Mouse (Mus musculus): ENCODE measurements around the gene Cd300ld2.
A peak's percentile ranks its signal among the peaks of the same experiment; 100 is the strongest.
"Not testable (repeated sequence)": the region's sequence is repeated elsewhere in the genome, so short reads cannot be mapped to it uniquely, and the experiment has no call there.

The Cd300ld2 gene

DNA sequence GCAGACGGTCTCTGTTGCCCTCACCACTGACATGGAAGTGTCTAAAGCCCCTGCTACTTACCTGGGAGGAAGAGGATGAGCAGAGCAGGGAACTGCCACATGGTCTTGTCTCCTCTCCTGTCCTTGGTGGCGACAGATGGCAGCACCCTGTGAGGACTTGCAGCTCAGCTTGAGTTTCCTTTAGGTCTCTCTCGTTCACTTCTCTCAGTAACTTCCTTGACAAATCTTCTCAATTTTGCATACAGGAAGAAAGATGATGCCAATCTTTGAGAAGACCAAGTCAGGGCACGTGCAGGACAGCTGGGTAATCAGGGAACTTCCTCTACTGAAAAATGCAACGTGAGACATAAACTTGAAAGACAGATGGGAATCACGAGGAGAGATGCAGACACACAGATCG is at the start of gene Cd300ld2:
TSS of gene Cd300ld2 (minus strand) at position 101 of the 400 bp plus-strand sequence.
- DNase-seq (ENCODE audit: low spot score), result not testable (repeated sequence)

DNA sequence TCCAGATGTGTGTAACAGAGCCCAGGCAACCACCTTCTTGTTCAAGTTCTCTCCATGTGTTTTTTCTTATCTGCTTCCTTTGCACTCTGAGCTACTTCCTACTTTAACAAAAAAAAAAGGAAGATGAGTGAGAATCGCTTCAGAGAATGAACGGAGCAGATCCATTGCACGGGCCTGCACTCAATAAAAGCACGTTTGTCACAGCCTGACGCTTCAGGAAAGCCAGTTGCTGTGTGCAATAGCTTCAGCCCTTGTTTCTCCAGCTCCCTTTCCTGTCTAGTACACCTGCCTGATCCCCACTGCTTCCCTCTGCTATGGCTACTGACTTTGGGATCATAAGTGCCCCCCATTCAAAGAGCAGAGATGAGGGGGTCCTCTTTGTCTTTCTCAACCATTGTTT is 46.1 kb upstream of the Cd300ld2 start, which contains the start of gene Cd300e:
TSS of gene Cd300e (minus strand) at position 101 of the 400 bp plus-strand sequence.
- DNase-seq (ENCODE audit: low spot score), result no peak

DNA sequence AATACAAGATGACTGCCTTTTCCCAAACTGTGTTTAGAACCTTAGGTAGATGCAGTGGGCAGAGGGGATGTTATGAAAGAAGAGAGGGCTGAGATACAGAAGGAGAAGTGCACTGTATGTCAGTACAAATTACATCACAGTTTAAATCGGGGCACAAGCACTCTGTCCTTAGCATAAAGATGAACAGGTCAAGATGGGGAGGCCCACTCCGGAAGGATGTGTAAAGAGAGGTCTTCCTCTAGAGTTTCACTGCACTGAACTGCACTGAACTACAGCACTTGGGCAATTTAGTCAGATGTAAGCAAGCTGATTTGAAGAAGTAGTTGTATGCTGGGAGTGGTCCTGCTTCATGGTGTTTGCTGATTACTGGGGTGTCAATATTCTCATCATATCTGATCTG is 43.8 kb upstream of the Cd300ld2 start:
- DNase-seq (ENCODE audit: low spot score), result no peak

DNA sequence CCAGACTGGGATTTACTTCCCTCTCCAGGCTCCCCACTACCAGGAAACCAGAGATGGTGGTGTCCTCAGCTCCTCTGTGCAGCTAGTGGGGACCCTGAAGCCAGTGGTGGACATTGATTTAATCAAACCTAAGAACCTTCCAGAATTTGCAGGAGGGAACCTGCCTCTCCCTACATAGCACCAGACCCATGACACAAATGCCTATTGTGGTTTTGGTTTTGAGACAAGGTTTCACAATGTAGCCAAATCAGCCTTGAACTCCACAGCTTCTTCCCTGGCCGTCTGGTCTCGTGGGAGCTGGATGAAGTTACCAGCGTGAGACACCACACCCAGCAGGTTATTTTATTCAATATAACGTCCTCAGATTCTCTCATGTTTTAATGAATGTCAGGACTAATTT is 42.7 kb upstream of the Cd300ld2 start:
- no peak for DNase-seq (ENCODE audit: low spot score)

DNA sequence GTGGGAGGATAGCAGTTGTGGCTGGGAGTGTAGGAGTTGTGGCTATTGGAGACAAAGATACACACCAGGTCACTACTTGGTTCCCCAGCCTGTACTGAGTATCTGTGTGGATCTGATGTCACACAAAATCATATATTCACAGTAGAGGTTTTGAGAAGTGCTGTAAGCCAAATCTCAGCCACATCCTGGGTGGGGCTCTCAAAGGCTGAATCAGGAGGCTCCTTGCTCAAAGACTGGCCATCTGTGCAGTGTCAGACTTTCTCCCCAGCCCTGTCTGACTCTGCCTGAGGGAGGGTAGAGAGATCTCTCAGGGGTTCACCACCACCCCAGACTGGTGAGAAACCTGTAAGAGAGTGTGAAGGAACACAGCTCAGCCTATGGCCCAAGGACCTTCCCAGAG is 38.5 kb upstream of the Cd300ld2 start:
- no peak for DNase-seq (ENCODE audit: low spot score)

- no peak for DNase-seq (ENCODE audit: low spot score)
Observed at GRCm38 (mm10) chr11:115052991-115053390, 37.0 kb upstream of the Cd300ld2 start.

GRCm38 (mm10) chr11:115052206-115052605 is 36.2 kb upstream of the Cd300ld2 start:
- no peak for DNase-seq (ENCODE audit: low spot score)

GRCm38 (mm10) chr11:115049282-115049895 is 33.4 kb upstream of the Cd300ld2 start:
- no peak for DNase-seq (ENCODE audit: low spot score)

- DNase-seq (ENCODE audit: low spot score), result no peak
Observed at GRCm38 (mm10) chr11:115048259-115048658, 32.3 kb upstream of the Cd300ld2 start, which contains the start of gene Cd300ld3. TSS of gene Cd300ld3 (minus strand) at chr11:115048409.

GRCm38 (mm10) chr11:115037669-115038068 is 21.7 kb upstream of the Cd300ld2 start, which contains the start of gene Cd300ld5:
TSS of gene Cd300ld5 (minus strand) at chr11:115037769.
- not testable (repeated sequence) for DNase-seq (ENCODE audit: low spot score)

- not testable (repeated sequence) for DNase-seq (ENCODE audit: low spot score)
Observed at GRCm38 (mm10) chr11:115026912-115027311, 10.9 kb upstream of the Cd300ld2 start, which contains the start of gene Cd300ld4. TSS of gene Cd300ld4 (minus strand) at chr11:115027012.

DNA sequence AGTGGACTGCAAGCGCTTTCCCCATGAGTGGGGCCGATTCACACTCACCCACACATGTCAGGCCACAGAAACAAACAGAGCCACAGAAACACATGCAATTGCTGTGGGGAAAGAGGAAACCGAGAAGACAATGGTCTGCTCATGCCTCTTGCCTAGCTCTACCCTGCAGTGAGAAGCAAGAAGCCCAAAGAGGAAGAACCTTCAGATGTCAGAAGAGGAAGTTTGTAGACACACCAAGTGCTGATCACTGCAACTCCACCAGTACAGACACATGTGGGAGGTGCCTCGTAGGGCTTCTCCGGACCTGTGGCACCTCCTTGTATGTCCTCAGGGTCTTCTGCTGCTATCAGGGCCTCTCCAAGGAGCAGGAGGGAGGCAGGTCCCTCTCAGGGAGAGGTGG is 11.9 kb downstream of the Cd300ld2 start:
- DNase-seq (ENCODE audit: low spot score), result no peak

DNA sequence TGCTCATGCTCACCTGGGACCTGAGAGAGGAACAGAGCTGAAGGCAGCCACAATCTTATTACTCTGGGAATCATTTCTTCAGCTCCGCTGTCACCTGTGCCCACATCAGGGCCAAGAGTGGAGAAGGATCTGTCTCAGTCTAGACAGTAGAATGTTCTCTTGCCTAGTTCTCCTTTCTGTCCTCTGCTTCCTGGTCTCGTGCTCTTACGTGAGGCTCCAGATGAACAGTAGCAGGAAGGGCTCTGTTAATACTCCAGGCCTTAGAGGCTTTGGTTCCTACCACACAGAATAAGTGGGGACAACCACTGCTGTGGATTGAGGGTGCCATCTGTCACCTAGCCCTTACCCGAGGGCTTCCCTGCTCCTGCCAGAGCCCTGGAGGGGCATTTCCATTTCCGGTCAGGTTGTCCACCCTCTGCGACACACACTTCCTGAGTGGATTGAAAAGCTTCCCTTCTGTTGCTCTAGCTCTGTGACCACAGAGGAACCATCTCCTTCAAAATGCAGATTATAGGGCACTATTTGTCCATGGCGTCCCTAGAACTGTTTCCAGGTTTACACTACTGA is 14.4 kb downstream of the Cd300ld2 start, which contains the start of gene Cd300c2:
TSS of gene Cd300c2 (minus strand) at position 407 of the 567 bp plus-strand sequence.
- DNase-seq (ENCODE audit: low spot score), result no peak

DNA sequence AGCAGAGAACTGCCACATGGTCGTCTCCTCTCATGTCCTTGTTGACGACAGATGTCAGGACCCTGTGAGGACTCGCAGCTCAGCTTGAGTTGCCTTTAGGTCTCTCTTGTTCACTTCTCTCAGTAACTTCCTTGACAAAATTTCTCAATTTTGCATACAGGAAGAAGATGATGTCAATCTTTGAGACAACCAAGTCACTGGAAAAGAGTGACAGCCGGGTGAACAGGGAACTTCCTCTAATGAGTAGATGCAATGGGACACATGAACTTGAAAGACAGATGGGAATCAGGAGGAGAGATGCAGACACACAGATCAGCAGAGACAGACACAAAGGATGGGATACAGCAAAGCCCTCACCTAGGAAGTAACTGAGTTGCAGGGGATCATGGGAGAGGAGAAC is 26.2 kb downstream of the Cd300ld2 start, which contains the start of gene Cd300ld:
TSS of gene Cd300ld (minus strand) at position 130 of the 400 bp plus-strand sequence.
- no peak for DNase-seq (ENCODE audit: low spot score)

GRCm38 (mm10) chr11:114981866-114982265 is 34.1 kb downstream of the Cd300ld2 start:
- no peak for DNase-seq (ENCODE audit: low spot score)

GRCm38 (mm10) chr11:114972726-114973125 is 43.3 kb downstream of the Cd300ld2 start:
- DNase-seq (ENCODE audit: low spot score), result no peak

DNA sequence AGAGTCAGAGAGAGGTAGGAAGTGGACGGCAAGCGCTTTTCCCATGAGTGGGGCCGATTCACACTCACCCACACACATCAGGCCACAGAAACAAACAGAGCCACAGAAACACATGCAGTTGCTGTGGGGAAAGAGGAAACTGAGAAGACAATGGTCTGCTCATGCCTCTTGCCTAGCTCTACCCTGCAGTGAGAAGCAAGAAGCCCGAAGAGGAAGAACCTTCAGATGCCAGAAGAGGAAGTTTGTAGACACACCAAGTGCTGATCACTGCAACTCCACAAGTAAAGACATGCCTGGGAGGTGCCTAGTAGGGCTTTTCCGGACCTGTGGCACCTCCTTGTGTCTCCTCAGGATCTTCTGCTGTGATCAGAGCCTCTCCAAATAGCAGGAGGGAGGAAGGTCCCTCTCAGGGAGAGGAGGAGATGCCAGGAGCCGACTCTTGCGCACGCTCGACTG is 47.2 kb downstream of the Cd300ld2 start, which contains the start of gene Cd300c:
TSS of gene Cd300c (minus strand) at position 406 of the 456 bp plus-strand sequence.
- peak; percentile 17 for DNase-seq (ENCODE audit: low spot score)

- no peak for DNase-seq (ENCODE audit: low spot score)
Observed at GRCm38 (mm10) chr11:114965182-114965828, 50.7 kb downstream of the Cd300ld2 start.

DNA sequence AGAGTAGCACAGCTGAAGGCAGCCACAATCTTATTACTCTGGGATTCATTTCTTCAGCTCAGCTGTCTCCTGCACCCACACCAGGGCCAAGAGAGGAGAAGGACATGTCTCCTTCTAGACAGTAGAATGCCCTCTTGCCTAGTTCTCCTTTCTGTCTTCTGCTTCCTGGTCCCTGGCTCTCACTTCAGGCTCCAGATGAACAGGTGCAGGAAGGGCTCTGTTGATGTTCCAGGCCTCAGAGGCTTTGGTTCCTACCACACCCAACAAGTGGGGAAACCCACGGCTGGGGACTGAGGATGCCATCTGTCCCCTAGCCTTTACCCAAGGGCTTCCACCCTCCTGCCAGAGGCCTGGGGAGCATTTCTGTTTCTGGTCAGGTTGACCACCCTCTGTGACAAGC is 55.6 kb downstream of the Cd300ld2 start:
- no peak for DNase-seq (ENCODE audit: low spot score)

Measured in layer of hippocampus, adult 9-10 months (tissue).